Mouse (Mus musculus) adrenal gland, postnatal 4 days (tissue): ENCODE data around the gene Dnajc22. TPM values are rescaled to one million over a fixed set of nuclear protein-coding genes. Genes with fewer than 3 reads are reported as not detected.
"Not testable (repeated sequence)": the region's sequence is repeated elsewhere in the genome, so short reads cannot be mapped to it uniquely, and the experiment has no call there.

Experiments
- DNase-seq, 2 experiments: peaks; one replicate each; pipeline ENCODE4 v3.0.0; 2021 to 2022; ENCODE audit warnings: low spot score in 2 of 2, mixed read lengths in 2 of 2
- long read RNA-seq, 2 experiments: library from polyadenylated mRNA; stranded (forward); transcript quantifications; one replicate each; pipeline ENCODE4 v2.0.0; 2021
- total RNA-seq, 2 experiments: library from RNA; stranded (reverse); gene quantifications; 2 replicates each; pipeline ENCODE4 v1.2.3; 2021

Dnajc22 gene
- total RNA-seq = 1 to 10 TPM; 3.7 to 6.4 TPM
- long read RNA-seq, experiment 1, transcript Dnajc22-201 (3 exons, 1,564 nt) = major isoform, 5 of 6 reads
- long read RNA-seq, experiment 1, partial matches to known transcripts = 0 of 6 reads
- long read RNA-seq, experiment 1, other reads (novel, unspliced or antisense) = 1 of 6 reads
- long read RNA-seq, experiment 2, partial matches to known transcripts = 1 of 4 reads
- long read RNA-seq, experiment 2, other reads (novel, unspliced or antisense) = 1 of 4 reads

GRCm38 (mm10) chr15:99092870-99093269 lies at the start of gene Dnajc22:
Dnajc22 (plus strand) TSS chr15:99093170.
- DNase-seq = no peak

- no peak for DNase-seq
Observed at GRCm38 (mm10) chr15:99044854-99045253, 48.1 kb upstream of the Dnajc22 start.

- not testable (repeated sequence) for DNase-seq
Observed at GRCm38 (mm10) chr15:99045734-99046133, 47.2 kb upstream of the Dnajc22 start.

- DNase-seq = no peak
Observed at GRCm38 (mm10) chr15:99049473-99050253, 43.3 kb upstream of the Dnajc22 start.

GRCm38 (mm10) chr15:99053373-99053772 lies 39.6 kb upstream of the Dnajc22 start:
- no peak for DNase-seq

- DNase-seq = no peak
Observed at GRCm38 (mm10) chr15:99055040-99055439, 37.9 kb upstream of the Dnajc22 start, which contains the start of gene Prph. Prph (plus strand) TSS chr15:99055174.

GRCm38 (mm10) chr15:99055511-99055961 lies 37.4 kb upstream of the Dnajc22 start:
- DNase-seq = no peak

- DNase-seq = no peak
Observed at GRCm38 (mm10) chr15:99056332-99056731, 36.6 kb upstream of the Dnajc22 start.

GRCm38 (mm10) chr15:99065557-99066165 lies 27.3 kb upstream of the Dnajc22 start:
- no peak for DNase-seq

- DNase-seq = no peak
Observed at GRCm38 (mm10) chr15:99071988-99072387, 21.0 kb upstream of the Dnajc22 start.

GRCm38 (mm10) chr15:99074019-99074599 lies 18.9 kb upstream of the Dnajc22 start, which contains the start of gene Troap:
Troap (plus strand) TSS chr15:99074575.
- DNase-seq = no peak

GRCm38 (mm10) chr15:99074600-99075333 lies 18.2 kb upstream of the Dnajc22 start:
- peak; percentile 91 to 97 for DNase-seq

- DNase-seq = not testable (repeated sequence)
Observed at GRCm38 (mm10) chr15:99076011-99076410, 17.0 kb upstream of the Dnajc22 start.

GRCm38 (mm10) chr15:99078181-99078910 lies 14.6 kb upstream of the Dnajc22 start:
- no peak for DNase-seq

GRCm38 (mm10) chr15:99079804-99080203 lies 13.2 kb upstream of the Dnajc22 start:
- DNase-seq = no peak

- DNase-seq = no peak
Observed at GRCm38 (mm10) chr15:99082322-99082721, 10.6 kb upstream of the Dnajc22 start.

- no peak for DNase-seq
Observed at GRCm38 (mm10) chr15:99082840-99083239, 10.1 kb upstream of the Dnajc22 start.

- no peak for DNase-seq
Observed at GRCm38 (mm10) chr15:99083258-99083657, 9.7 kb upstream of the Dnajc22 start.

GRCm38 (mm10) chr15:99083867-99084557 lies 9.0 kb upstream of the Dnajc22 start:
- no peak for DNase-seq
